Mouse (Mus musculus) CH12.LX (cell line): ENCODE measurements around the gene Dip2b. TPM values are rescaled to one million over a fixed set of nuclear protein-coding genes. Genes with fewer than 3 reads are reported as not detected.

Source experiments
- DNase-seq: peaks from one replicate; pipeline ENCODE4 v3.0.0-alpha.2; 2013; ENCODE audit errors: extremely low read depth
- H3K27ac ChIP-seq: 2 replicates; pipeline ENCODE4 v1.5.1; 2012; ENCODE audit warnings: low read depth, mild to moderate bottlenecking, control low read depth, moderate library complexity; ENCODE audit not compliant: insufficient read depth
- H3K27me3 ChIP-seq: replicated peaks from 2 replicates; pipeline ENCODE3; 2012; ENCODE audit warnings: inconsistent platforms
- H3K36me3 ChIP-seq, 2 experiments: replicated peaks in 1 of 2; 2 replicates each; pipeline versions ENCODE3 to v1.6.1; 2012; ENCODE audit warnings: inconsistent platforms in 1 of 2, low read length in 1 of 2, mild to moderate bottlenecking in 1 of 2, mixed read lengths in 1 of 2, moderate library complexity in 1 of 2; ENCODE audit not compliant: control insufficient read depth in 1 of 2, insufficient read depth in 1 of 2
- H3K4me1 ChIP-seq, 2 experiments: 2 replicates each; pipeline ENCODE4 v1.6.1; 2012; ENCODE audit warnings: inconsistent platforms in 1 of 2, moderate library complexity in 1 of 2; ENCODE audit not compliant: insufficient read depth in 2 of 2, control insufficient read depth in 1 of 2
- H3K4me2 ChIP-seq: 2 replicates; pipeline ENCODE4 v1.6.1; 2012; ENCODE audit warnings: low read depth, mild to moderate bottlenecking, control low read depth; ENCODE audit not compliant: poor library complexity, insufficient read depth, severe bottlenecking
- H3K4me3 ChIP-seq, 3 experiments: fragments of 150-350 bp in 1 of 3; sonication (generic) in 1 of 3; replicated peaks in 1 of 3; 2 replicates each; pipeline versions ENCODE3 to v1.5.1; 2011 to 2012; ENCODE audit warnings: low read depth in 2 of 3, low read length in 2 of 3, mild to moderate bottlenecking in 2 of 3, moderate library complexity in 2 of 3, control low read depth in 1 of 3, improper control_type of control experiment in 1 of 3, inconsistent platforms in 1 of 3, mixed read lengths in 1 of 3; ENCODE audit not compliant: poor library complexity in 1 of 3
- H3K79me2 ChIP-seq: replicated peaks from 2 replicates; pipeline ENCODE4 v1.6.1; 2012; ENCODE audit warnings: mild to moderate bottlenecking, moderate library complexity; ENCODE audit not compliant: control insufficient read depth, poor library complexity, insufficient read depth, severe bottlenecking; ENCODE audit errors: extremely low read depth
- H3K9ac ChIP-seq: 2 replicates; pipeline ENCODE4 v1.6.1; 2012; ENCODE audit warnings: low read depth, mild to moderate bottlenecking, control low read depth, moderate library complexity; ENCODE audit not compliant: insufficient read depth
- H3K9me3 ChIP-seq: replicated peaks from 2 replicates; pipeline ENCODE3; 2012; ENCODE audit warnings: low read length, inconsistent platforms, mixed read lengths
- BHLHE40 ChIP-seq: IDR thresholded peaks from 2 replicates; pipeline ENCODE4 v1.6.1; 2011; ENCODE audit warnings: mild to moderate bottlenecking, low read depth, low read length, improper control_type of control experiment
- CHD2 ChIP-seq: IDR thresholded peaks from 2 replicates; pipeline ENCODE4 v1.6.1; 2011; ENCODE audit warnings: low read length, improper control_type of control experiment
- CTCF ChIP-seq, 2 experiments: IDR thresholded peaks in 1 of 2; conservative IDR thresholded peaks in 1 of 2; 2 replicates each; pipeline ENCODE4 v1.5.1; 2011 to 2012; ENCODE audit warnings: low read depth in 2 of 2, low read length in 2 of 2, improper control_type of control experiment in 1 of 2, inconsistent platforms in 1 of 2, mild to moderate bottlenecking in 1 of 2, moderate library complexity in 1 of 2
- ELF1 ChIP-seq: IDR thresholded peaks from 2 replicates; pipeline ENCODE4 v1.6.1; 2014; ENCODE audit warnings: low read depth, mild to moderate bottlenecking, inconsistent platforms, low read length, improper control_type of control experiment
- EP300 ChIP-seq: IDR thresholded peaks from 2 replicates; pipeline ENCODE4 v1.6.1; 2011; ENCODE audit warnings: low read length, improper control_type of control experiment
- ETS1 ChIP-seq: conservative IDR thresholded peaks from 2 replicates; pipeline ENCODE4 v1.6.1; 2012; ENCODE audit warnings: low read depth, mild to moderate bottlenecking, inconsistent platforms, low read length, improper control_type of control experiment, moderate library complexity
- GABPA ChIP-seq: IDR thresholded peaks from 2 replicates; pipeline ENCODE4 v1.6.1; 2012; ENCODE audit warnings: low read depth, low read length, improper control_type of control experiment, inconsistent platforms; ENCODE audit not compliant: insufficient replicate concordance
- MAFK ChIP-seq: IDR thresholded peaks from 2 replicates; pipeline ENCODE4 v1.6.1; 2011; ENCODE audit warnings: low read length, improper control_type of control experiment; ENCODE audit not compliant: insufficient replicate concordance
- MAX ChIP-seq: IDR thresholded peaks from 2 replicates; pipeline ENCODE4 v1.6.1; 2011; ENCODE audit warnings: low read length, improper control_type of control experiment
- MEF2A ChIP-seq: IDR thresholded peaks from 2 replicates; pipeline ENCODE4 v1.6.1; 2014; ENCODE audit warnings: low read depth, mild to moderate bottlenecking, inconsistent platforms, low read length, improper control_type of control experiment, borderline replicate concordance
- MXI1 ChIP-seq: IDR thresholded peaks from 2 replicates; pipeline ENCODE4 v1.6.1; 2011; ENCODE audit warnings: mild to moderate bottlenecking, low read depth, low read length, improper control_type of control experiment
- MYC ChIP-seq: IDR thresholded peaks from 2 replicates; pipeline ENCODE4 v1.6.1; 2011; ENCODE audit warnings: low read depth, mild to moderate bottlenecking, improper control_type of control experiment, low read length
- NELFE ChIP-seq: IDR thresholded peaks from 2 replicates; pipeline ENCODE4 v1.6.1; 2011; ENCODE audit warnings: low read depth, low read length, improper control_type of control experiment
- NRF1 ChIP-seq: IDR thresholded peaks from 2 replicates; pipeline ENCODE4 v1.6.1; 2014; ENCODE audit warnings: low read depth, mild to moderate bottlenecking, inconsistent platforms, low read length, improper control_type of control experiment, moderate library complexity
- POLR2A ChIP-seq: IDR thresholded peaks from 2 replicates; pipeline ENCODE4 v1.6.1; 2011; ENCODE audit warnings: low read depth, mild to moderate bottlenecking, improper control_type of control experiment, low read length
- POLR2AphosphoS2 ChIP-seq: IDR thresholded peaks from 2 replicates; pipeline ENCODE4 v1.6.1; 2011; ENCODE audit warnings: low read depth, low read length, improper control_type of control experiment
- RAD21 ChIP-seq: IDR thresholded peaks from 2 replicates; pipeline ENCODE4 v1.6.1; 2011; ENCODE audit warnings: low read depth, mild to moderate bottlenecking, low read length, improper control_type of control experiment, moderate library complexity
- SMC3 ChIP-seq: IDR thresholded peaks from 2 replicates; pipeline ENCODE4 v1.6.1; 2011; ENCODE audit warnings: low read depth, low read length, improper control_type of control experiment
- TBP ChIP-seq: conservative IDR thresholded peaks from 2 replicates; pipeline ENCODE4 v1.6.1; 2011; ENCODE audit warnings: low read depth, low read length, improper control_type of control experiment
- TCF12 ChIP-seq: IDR thresholded peaks from 2 replicates; pipeline ENCODE4 v1.6.1; 2014; ENCODE audit warnings: low read depth, mild to moderate bottlenecking, inconsistent platforms, low read length, improper control_type of control experiment
- UBTF ChIP-seq: IDR thresholded peaks from 2 replicates; pipeline ENCODE4 v1.6.1; 2012; ENCODE audit warnings: low read depth, mild to moderate bottlenecking, inconsistent platforms, low read length, improper control_type of control experiment, moderate library complexity
- USF1 ChIP-seq: IDR thresholded peaks from 2 replicates; pipeline ENCODE4 v1.6.1; 2014; ENCODE audit warnings: low read depth, mild to moderate bottlenecking, inconsistent platforms, low read length, improper control_type of control experiment
- ZC3H11A ChIP-seq: IDR thresholded peaks from 2 replicates; pipeline ENCODE4 v1.6.1; 2012; ENCODE audit warnings: low read depth, mild to moderate bottlenecking, inconsistent platforms, low read length, improper control_type of control experiment
- ZKSCAN1 ChIP-seq: IDR thresholded peaks from 2 replicates; pipeline ENCODE4 v1.6.1; 2012; ENCODE audit warnings: low read depth, inconsistent platforms, low read length, improper control_type of control experiment, borderline replicate concordance
- ZNF384 ChIP-seq: IDR thresholded peaks from 2 replicates; pipeline ENCODE4 v1.6.1; 2012; ENCODE audit warnings: low read depth, low read length, improper control_type of control experiment, inconsistent platforms
- dilution Hi-C: fragments of 300-500 bp; cut with MboI; formaldehyde crosslinking; loops from 2 replicates; pipeline ENCODE4 v1.14.3; 2020; ENCODE audit warnings: low sequenced_read_pairs; ENCODE audit not compliant: extremely low pct_unique_long_range_greater_than_20kb, extremely low pct_ligation_motif_present
- in situ Hi-C: fragments of 300-500 bp; cut with MboI; formaldehyde crosslinking; loops from 3 replicates; pipeline ENCODE4 v1.14.3; 2019; ENCODE audit warnings: low sequenced_read_pairs, low pct_ligation_motif_present, low pct_unique_long_range_greater_than_20kb, mixed read lengths
- polyA plus RNA-seq: library from polyadenylated mRNA; unstranded; fragments of >175 nt; gene quantifications from 2 replicates; pipeline ENCODE4 v1.2.1, GENCODE M21; 2012; ENCODE audit warnings: low read depth; ENCODE audit not compliant: insufficient read length
- total RNA-seq, 2 experiments: library from RNA; depleted of rRNA; stranded (reverse); fragments of 300-350 nt in 1 of 2; fragments of >200 nt in 1 of 2; gene quantifications; 2 replicates each; pipeline ENCODE4 v1.2.3; 2012 to 2014

Gene Dip2b
- total and polyA plus RNA-seq, 3 experiments, result 15.7 to 18.2 (median 16.7) TPM

DNA sequence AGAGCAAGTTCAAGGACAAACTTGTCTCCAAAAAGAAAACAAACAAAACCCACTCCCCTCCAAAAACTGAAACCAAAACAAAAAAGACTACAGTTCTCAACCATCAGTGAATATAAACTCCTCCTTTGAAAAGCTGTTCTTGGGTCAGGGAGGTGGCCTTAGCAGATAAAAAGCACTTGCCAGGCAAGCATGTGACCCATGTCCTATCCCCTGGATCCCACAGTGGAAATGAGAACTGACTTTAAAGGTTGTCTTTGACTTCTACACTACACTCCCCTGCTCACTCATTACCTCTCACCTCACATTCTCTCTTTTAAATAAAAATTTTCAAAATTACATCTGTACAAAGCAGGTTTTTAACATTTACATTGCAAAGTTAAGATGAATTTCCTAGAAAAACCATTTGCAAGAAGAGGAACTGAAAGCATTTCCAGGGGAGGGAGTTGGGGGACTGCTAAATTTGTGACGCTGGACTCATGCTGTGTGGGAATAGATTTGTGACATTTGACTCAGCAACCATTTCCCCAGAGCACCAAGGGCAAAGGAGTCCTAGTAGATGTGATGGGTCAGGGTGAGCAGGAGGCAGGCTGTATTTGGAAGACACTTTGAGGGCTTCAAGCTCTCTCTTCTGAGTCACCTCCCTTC lies 42.5 kb downstream of the Dip2b start (continued):
- TF ChIP-seq EP300 (peak; percentile 96), TBP (no peak), ETS1 (peak; percentile 90), MAX (0 out of 2 replicates have a peak, but pooled peaks have one; percentile 40), UBTF (no peak), ZC3H11A (no peak), USF1 (no peak), ZKSCAN1 (no peak), BHLHE40 (peak; percentile 81), NRF1 (no peak), MYC (no peak; the same call in 1 of the 2 replicates), CHD2 (peak; percentile 60; the same call in 1 of the 2 replicates), TCF12 (peak; percentile 40; the same call in 1 of the 2 replicates)

DNA sequence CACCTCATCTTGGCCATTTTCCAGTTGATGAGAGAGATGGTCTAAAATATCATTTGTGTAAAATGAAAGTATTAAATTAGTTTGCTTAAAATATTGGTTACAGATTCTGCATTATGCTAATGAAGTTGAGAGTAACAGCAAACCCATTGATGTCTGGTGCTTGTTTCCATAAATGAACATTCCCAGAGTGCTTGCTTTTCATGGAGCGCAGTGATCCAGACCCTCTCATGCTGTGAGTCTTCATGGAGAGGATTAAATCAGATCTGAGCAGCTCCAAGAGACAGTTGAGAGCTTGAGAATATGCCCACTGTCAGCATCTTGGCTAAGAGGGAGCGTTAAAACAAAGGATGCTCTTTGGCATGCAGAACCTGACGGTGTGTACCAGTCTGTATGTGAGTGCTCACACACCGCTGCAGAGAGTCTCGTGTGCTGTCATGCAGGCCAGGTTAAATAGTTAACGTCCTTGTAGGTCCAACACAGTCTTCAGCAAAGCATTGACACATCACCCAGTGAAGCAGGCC lies 43.1 kb downstream of the Dip2b start:
- H3K27me3 ChIP-seq, result no peaks in the 10 kb centered on the region

DNA sequence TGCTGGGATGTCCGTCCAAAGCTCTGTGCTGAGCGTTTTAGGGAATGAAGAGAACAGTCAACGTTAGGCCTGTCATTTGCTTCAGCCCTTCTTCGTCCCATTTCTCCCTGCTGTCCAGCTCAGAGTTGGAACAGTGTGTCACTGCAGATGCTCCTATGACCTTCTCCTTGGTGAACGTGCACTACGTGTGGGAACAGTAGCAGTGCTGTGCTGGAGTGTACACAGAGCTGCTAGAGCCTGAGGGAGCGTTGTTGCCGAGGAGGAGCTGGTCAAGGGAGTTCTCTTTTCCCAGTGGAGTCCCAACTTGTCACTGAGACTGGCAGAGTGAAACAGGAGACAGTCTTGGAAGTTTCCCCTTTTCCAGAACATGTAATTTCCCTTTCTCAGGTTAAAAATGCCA lies 43.6 kb downstream of the Dip2b start:
- H3K9ac ChIP-seq, result no peak overlapping the region
- dilution Hi-C loops, result no loop called here
- H3K36me3 ChIP-seq, result peaks cover 0 to 29% of the 10 kb centered on the region in 2 experiments
- H3K79me2 ChIP-seq, result peaks cover 4% of the 10 kb centered on the region
- no peaks in the 10 kb centered on the region for H3K9me3 ChIP-seq
- TF ChIP-seq ZNF384 (no peak), SMC3 (no peak), BHLHE40 (no peak), ELF1 (no peak), USF1 (no peak), MXI1 (no peak), POLR2A (no peak), CTCF (conservative IDR thresholded peaks at IDR 0.05 in 1 of 2, IDR thresholded peaks at IDR 0.05 in 1 of 2; ENCODE audit: low read depth in 2 of 2, low read length in 2 of 2) (no peak), NELFE (no peak), GABPA (no peak), MEF2A (no peak), MAFK (no peak), POLR2AphosphoS2 (no peak), NRF1 (no peak), RAD21 (no peak)
- TF ChIP-seq, all 38 proteins: peak for 0
- Histone ChIP-seq H3K4me3 (no peak overlapping the region), H3K27ac (no peak overlapping the region), H3K4me2 (no peak overlapping the region), H3K4me1 (peaks cover 14 to 67% of the 10 kb centered on the region in 2 experiments), H3K27me3 (no peaks in the 10 kb centered on the region)
- DNase-seq, result no peak
- in situ Hi-C loops, result no loop called here

More for the DNA sequence above, 43.1 kb downstream of the Dip2b start:
- Histone ChIP-seq H3K36me3 (peaks cover 0 to 29% of the 10 kb centered on the region in 2 experiments), H3K4me3 (no peak overlapping the region), H3K27ac (no peak overlapping the region), H3K79me2 (peaks cover 4% of the 10 kb centered on the region), H3K4me2 (peak overlapping the region; percentile 47), H3K9ac (no peak overlapping the region), H3K9me3 (no peaks in the 10 kb centered on the region), H3K4me1 (peaks cover 14 to 69% of the 10 kb centered on the region in 2 experiments)
- DNase-seq, result no peak
- dilution Hi-C loops, result no loop called here
- no peak for TF ChIP-seq EP300
- 0 out of 2 replicates have a peak, but pooled peaks have one; percentile 4 for TF ChIP-seq MXI1
- in situ Hi-C loops, result no loop called here
